Mouse (Mus musculus) lung, embryonic 16.5 days (tissue): ENCODE data around the gene Duxf3. TPM values are rescaled to one million over a fixed set of nuclear protein-coding genes. Genes with fewer than 3 reads are reported as not detected.
"Not testable (repeated sequence)": the region's sequence is repeated elsewhere in the genome, so short reads cannot be mapped to it uniquely, and the experiment has no call there.

Experiments
- ATAC-seq: fragments of 200-750 bp; cut with Nextera tagmentation; 2 replicates; pipeline ENCODE4 v1.8.0; 2017; ENCODE audit warnings: low read depth, mild to moderate bottlenecking, moderate library complexity
- H3K27ac ChIP-seq: fragments of 300-500 bp; sonication (generic); 2 replicates; pipeline ENCODE4 v1.5.1; 2014; ENCODE audit warnings: mild to moderate bottlenecking, control low read depth, low read length
- H3K27me3 ChIP-seq: fragments of 300-500 bp; sonication (generic); 2 replicates; pipeline ENCODE4 v1.6.1; 2014; ENCODE audit warnings: low read depth, low read length, mixed read lengths; ENCODE audit not compliant: control insufficient read depth, insufficient read depth
- H3K36me3 ChIP-seq: fragments of 300-500 bp; sonication (generic); 2 replicates; pipeline ENCODE4 v1.6.1; 2014; ENCODE audit warnings: low read length; ENCODE audit not compliant: control insufficient read depth, insufficient read depth
- H3K4me1 ChIP-seq: fragments of 300-500 bp; sonication (generic); replicated peaks from 2 replicates; pipeline ENCODE4 v1.6.1; 2014; ENCODE audit warnings: low read length, mixed read lengths; ENCODE audit not compliant: control insufficient read depth, insufficient read depth
- H3K4me2 ChIP-seq: fragments of 300-500 bp; sonication (generic); 2 replicates; pipeline ENCODE4 v1.6.1; 2014; ENCODE audit warnings: low read depth, low read length, control low read depth
- H3K4me3 ChIP-seq: fragments of 300-500 bp; sonication (generic); 2 replicates; pipeline ENCODE4 v1.5.1; 2014; ENCODE audit warnings: mild to moderate bottlenecking, low read length, control low read depth
- H3K9ac ChIP-seq: fragments of 300-500 bp; sonication (generic); 2 replicates; pipeline ENCODE4 v1.6.1; 2014; ENCODE audit warnings: low read length, control low read depth
- H3K9me3 ChIP-seq: fragments of 300-500 bp; sonication (generic); 2 replicates; pipeline ENCODE4 v1.6.1; 2016; ENCODE audit warnings: low read length; ENCODE audit not compliant: control insufficient read depth
- WGBS: fragments of 180-500 bp; shearing (Covaris S2); extraction: QIAGEN DNeasy Blood & Tissue Kit; methylation state at CpG from one replicate; pipeline ENCODE4 v1.1.7; 2014; 5-methylcytosine and 5-hydroxymethylcytosine counted together
- polyA plus RNA-seq: library from polyadenylated mRNA; unstranded; fragments of >200 nt; fragmentation: Nextera tagmentation; extraction: Ambion mirVana; gene quantifications from 2 replicates; pipeline ENCODE4 v1.2.1, GENCODE M21; 2015

Gene Duxf3
- polyA plus RNA-seq, 1 experiment from 2014 or later, result not detected

DNA sequence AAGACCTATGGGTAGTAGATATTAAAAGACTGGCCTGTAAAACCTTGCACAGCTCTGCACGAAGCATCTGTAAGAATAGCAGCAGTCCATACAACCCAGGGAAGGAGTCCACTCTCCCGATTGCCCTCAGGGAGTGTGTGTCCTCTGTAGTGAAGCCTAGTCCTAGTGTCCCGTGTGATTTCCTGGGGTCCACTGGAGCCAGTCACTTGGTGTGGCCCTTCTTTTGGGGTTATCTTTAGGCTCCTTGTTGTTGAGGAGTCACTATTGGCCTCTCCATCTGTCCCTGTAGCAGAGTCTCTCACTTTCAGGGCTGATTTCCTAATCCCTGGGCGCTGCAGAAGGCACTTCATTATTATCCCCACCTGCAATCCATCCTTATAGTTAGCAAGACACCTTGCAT lies 2.5 kb upstream of the Duxf3 start:
- H3K4me1 ChIP-seq, H3K27me3 ChIP-seq, ATAC-seq, H3K27ac ChIP-seq, H3K4me2 ChIP-seq, H3K9ac ChIP-seq, H3K36me3 ChIP-seq, H3K4me3 ChIP-seq: not testable (repeated sequence)
- WGBS, result 81% methylated on average over 4 of the region's 4 CpGs
- H3K9me3 ChIP-seq, result peaks cover 12% of the 10 kb centered on the region

- not testable (repeated sequence) for H3K36me3 ChIP-seq, ATAC-seq, H3K27me3 ChIP-seq, H3K4me3 ChIP-seq, H3K4me2 ChIP-seq, H3K27ac ChIP-seq, H3K9ac ChIP-seq, H3K4me1 ChIP-seq
- peaks cover 12% of the 10 kb centered on the region for H3K9me3 ChIP-seq
Measured at GRCm38 (mm10) chr10:58233740-58234121, 1.3 kb upstream of the Duxf3 start.

DNA sequence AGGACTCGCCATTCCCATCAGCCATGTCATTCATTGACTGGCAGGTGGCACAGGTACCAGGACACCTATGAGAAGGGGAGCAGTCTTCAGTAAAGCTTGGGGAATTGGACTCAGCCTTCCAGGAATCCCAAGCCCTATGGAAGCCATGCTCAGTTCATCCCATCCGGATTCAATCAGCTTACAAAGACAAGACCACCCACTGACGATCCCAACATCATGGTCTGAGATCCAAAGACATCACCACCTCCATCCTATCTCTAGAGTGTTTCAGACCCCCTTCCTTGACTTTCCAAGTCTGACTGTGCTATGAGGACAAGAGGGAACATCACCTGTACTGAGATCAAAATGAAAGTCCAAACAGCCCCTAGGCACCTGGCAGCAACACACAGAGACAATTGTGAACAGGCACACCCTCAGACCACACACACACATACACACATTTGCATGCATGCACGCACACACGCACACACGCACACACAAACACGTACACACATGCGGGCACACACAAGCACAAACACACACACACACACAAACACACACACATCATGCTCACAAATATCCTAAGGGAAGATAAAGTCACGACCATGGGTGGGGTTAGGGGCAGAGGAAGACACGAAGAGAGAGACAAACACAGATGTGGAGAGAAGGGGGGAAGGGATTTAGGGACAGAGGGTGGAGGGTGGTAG lies 722 bp upstream of the Duxf3 start:
- H3K27ac ChIP-seq, H3K4me1 ChIP-seq, H3K4me3 ChIP-seq, H3K27me3 ChIP-seq, H3K36me3 ChIP-seq, H3K9ac ChIP-seq, H3K4me2 ChIP-seq: not testable (repeated sequence)
- WGBS, result 76% methylated on average over 9 of the region's 10 CpGs
- peaks cover 12% of the 10 kb centered on the region for H3K9me3 ChIP-seq
- ATAC-seq, result peak; percentile 47

DNA sequence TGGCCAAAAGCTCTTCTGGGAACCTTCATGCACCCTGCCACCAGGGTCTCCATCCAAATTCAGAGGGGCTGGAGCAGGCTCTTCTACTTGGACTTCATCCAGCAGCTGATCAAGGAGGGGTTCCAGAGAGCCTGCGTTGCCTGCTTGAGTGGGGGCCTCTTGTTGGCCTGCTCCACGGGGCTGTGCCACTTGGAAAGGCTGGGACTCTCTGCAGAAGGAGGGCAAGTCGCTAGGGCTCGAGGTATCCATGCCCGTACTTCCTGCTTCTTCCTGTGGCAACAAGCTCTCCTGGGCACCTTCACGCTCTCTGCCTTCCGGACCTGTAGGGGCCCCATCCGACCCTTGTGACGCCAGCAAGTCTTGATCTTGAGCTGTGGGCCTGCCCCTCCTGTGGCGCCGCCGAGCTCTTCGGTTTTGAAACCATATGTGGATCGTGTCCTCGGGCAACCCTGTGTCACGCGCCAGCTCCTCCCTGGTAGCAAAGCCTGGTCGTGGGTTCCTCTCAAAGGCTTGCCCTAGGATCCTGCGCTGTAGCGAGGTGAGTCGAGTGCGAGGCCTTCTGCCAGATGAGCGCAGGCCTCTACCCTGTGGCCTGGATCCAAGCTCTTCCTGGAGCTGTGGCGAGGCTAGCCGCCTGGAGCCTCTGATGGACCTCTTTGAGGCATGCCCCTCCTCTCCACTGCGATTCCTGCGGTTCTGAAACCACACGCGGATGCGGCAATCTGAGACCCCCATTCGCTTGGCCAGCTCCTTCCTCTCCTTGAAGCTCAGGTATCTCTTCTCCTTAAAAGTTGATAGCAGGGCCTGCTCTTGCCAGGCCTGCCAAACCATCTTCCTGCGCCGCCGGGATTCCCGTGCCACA lies 465 bp downstream of the Duxf3 start:
- H3K9ac ChIP-seq, H3K4me1 ChIP-seq, H3K36me3 ChIP-seq, H3K4me3 ChIP-seq, H3K27me3 ChIP-seq, H3K4me2 ChIP-seq, H3K27ac ChIP-seq: not testable (repeated sequence)
- peak; percentile 77 for ATAC-seq
- H3K9me3 ChIP-seq, result peaks cover 12% of the 10 kb centered on the region
- WGBS, result 86% methylated on average over 32 of the region's 35 CpGs

- H3K9ac ChIP-seq, H3K36me3 ChIP-seq, H3K4me3 ChIP-seq, H3K27ac ChIP-seq, H3K27me3 ChIP-seq, H3K4me2 ChIP-seq, H3K4me1 ChIP-seq: not testable (repeated sequence)
- peak; percentile 47 for ATAC-seq
- 85% methylated on average over 5 of the region's 7 CpGs for WGBS
- H3K9me3 ChIP-seq, result peaks cover 12% of the 10 kb centered on the region
Measured at GRCm38 (mm10) chr10:58231088-58231487, 1.4 kb downstream of the Duxf3 start.

DNA sequence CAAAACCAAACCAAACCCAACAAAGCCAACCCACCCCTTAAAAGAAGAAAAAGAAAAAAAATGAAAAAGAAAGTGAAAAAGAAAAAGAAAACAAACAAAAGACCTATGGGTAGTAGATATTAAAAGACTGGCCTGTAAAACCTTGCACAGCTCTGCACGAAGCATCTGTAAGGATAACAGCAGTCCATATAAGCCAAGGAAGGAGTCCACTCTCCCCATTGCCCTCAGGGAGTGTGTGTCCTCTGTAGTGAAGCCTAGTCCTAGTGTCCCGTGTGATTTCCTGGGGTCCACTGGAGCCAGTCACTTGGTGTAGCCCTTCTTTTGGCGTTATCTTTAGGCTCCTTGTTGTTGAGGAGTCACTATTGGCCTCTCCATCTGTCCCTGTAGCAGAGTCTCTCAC lies 2.5 kb downstream of the Duxf3 start:
- H3K9ac ChIP-seq, H3K4me3 ChIP-seq, ATAC-seq, H3K27me3 ChIP-seq, H3K27ac ChIP-seq, H3K4me2 ChIP-seq, H3K36me3 ChIP-seq, H3K4me1 ChIP-seq: not testable (repeated sequence)
- 52% methylated on average over 3 of the region's 3 CpGs for WGBS
- peaks cover 12% of the 10 kb centered on the region for H3K9me3 ChIP-seq

GRCm38 (mm10) chr10:58227798-58228197 lies 4.7 kb downstream of the Duxf3 start:
- WGBS, result 87% methylated on average over 2 of the region's 6 CpGs
- H3K9ac ChIP-seq, H3K4me3 ChIP-seq, H3K27ac ChIP-seq, H3K36me3 ChIP-seq, ATAC-seq, H3K4me1 ChIP-seq, H3K4me2 ChIP-seq, H3K27me3 ChIP-seq, H3K9me3 ChIP-seq: not testable (repeated sequence)

DNA sequence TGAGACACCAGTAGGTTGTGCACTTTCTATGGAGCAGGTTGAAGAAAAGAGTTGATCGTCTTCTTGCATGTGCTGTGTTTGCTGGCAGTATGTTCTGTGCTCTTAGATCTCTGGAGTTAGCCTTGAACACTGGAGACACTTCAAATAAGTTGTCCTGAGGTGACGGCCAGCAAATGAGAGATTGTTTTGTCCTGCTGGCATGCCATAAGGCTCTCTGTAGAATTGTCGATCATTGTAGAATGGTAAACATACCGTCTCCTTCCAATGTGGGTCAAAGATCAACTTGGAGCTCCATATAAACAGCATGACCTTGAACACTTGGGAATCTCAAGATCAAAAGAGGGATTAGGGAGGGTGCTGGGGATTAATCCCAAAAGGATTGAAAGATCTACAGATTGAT lies 6.1 kb downstream of the Duxf3 start:
- WGBS, result 83% methylated on average over 4 of the region's 4 CpGs
- not testable (repeated sequence) for ATAC-seq, H3K9ac ChIP-seq, H3K4me1 ChIP-seq, H3K27me3 ChIP-seq, H3K36me3 ChIP-seq, H3K4me2 ChIP-seq, H3K4me3 ChIP-seq, H3K9me3 ChIP-seq, H3K27ac ChIP-seq

GRCm38 (mm10) chr10:58224827-58225785 lies 7.4 kb downstream of the Duxf3 start, which contains the start of gene AW822073:
TSS of gene AW822073 (minus strand) at chr10:58224930.
- 80% methylated on average over 16 of the region's 18 CpGs for WGBS
- H3K9me3 ChIP-seq, result not testable (repeated sequence)

More at GRCm38 (mm10) chr10:58224827-58225785, 7.4 kb downstream of the Duxf3 start, which contains the start of gene AW822073:
- not testable (repeated sequence) for ATAC-seq, H3K27me3 ChIP-seq, H3K27ac ChIP-seq, H3K36me3 ChIP-seq, H3K9ac ChIP-seq, H3K4me3 ChIP-seq, H3K4me2 ChIP-seq, H3K4me1 ChIP-seq
